Mouse (Mus musculus) heart, postnatal 36 days (tissue): Measurements from ENCODE around the gene Ifitm7. TPM values are rescaled to one million over a fixed set of nuclear protein-coding genes. Genes with fewer than 3 reads are reported as not detected.
"Not testable (repeated sequence)": the region's sequence is repeated elsewhere in the genome, so short reads cannot be mapped to it uniquely, and the experiment has no call there.

ENCODE experiments used
- DNase-seq, 2 experiments: peaks; one replicate each; pipeline ENCODE4 v3.0.0; 2021 to 2022
- intact Hi-C: fragments of 180-260 bp; cut with DNase I; formaldehyde crosslinking; loops from one replicate; pipeline ENCODE4 v1.15.1; 2025
- total RNA-seq, 2 experiments: library from RNA; stranded (reverse); gene quantifications; 2 replicates each; pipeline ENCODE4 v1.2.3; 2021

Gene Ifitm7
- total RNA-seq, 2 experiments from 2014 or later = not detected

DNA sequence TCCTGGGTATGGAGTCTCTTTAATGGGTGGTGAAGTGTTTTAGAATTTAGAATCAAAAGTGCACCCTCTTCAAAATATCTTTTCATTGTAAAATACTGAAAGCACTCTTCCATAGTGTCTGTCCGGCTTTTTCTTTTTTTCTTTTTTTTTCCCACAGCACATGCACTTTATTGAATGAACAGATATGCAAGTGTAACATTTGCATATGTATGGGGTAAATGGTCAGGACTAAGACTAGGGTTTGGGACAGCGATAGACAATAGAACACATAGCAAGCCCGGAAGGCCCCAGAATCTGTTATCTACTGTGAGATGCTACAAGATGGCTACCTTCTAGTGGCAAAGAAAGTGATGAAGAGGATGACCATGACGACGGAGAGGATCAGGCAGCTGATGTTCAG is 3.5 kb downstream of the Ifitm7 start:
- intact Hi-C loops = no loop called here
- DNase-seq = no peak

DNA sequence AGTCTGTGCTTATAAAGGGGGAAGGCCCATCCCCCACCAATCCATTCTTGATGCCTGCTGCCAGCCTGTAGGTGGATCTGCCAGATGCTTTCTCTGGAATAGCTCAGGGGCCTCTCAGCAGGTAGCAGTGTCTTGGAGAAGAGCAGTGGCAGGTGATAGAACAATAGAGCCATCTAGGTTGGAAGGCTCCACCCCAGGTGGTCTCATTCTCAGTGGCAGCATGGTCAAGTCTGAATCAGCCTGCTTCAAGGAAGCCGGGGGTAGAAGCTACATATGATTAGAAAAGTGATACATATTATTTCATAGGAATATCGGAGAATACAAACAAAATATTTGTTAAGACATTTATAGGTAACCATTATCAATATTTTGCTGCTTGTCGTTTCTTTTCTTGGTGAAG is 5.0 kb downstream of the Ifitm7 start:
- intact Hi-C loops = not testable (repeated sequence)

GRCm38 (mm10) chr16:13977026-13977425 is 9.7 kb downstream of the Ifitm7 start:
- DNase-seq = not testable (repeated sequence)

More for the DNA sequence above, 5.0 kb downstream of the Ifitm7 start:
- not testable (repeated sequence) for DNase-seq

GRCm38 (mm10) chr16:13976358-13976896 is 10.3 kb downstream of the Ifitm7 start:
- intact Hi-C loops, DNase-seq: not testable (repeated sequence)

More at GRCm38 (mm10) chr16:13977026-13977425, 9.7 kb downstream of the Ifitm7 start:
- intact Hi-C loops = not testable (repeated sequence)

DNA sequence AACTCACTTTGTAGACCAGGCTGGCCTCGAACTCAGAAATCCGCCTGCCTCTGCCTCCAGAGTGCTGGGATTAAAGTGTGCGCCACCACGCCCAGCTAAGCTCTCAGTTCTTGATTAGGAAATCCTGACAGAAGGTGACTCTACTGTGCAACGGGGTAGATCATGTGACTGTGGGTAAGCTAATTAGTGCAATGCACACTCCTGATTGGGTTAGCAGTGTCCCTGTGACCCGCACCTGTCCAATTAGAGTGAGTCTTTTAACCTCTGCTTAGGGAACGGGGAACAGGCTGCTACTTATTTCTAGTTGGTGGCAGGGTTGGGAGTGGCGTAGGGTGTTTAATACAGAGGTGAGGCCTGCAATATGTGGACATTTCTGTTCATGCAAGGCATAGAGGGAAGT is 14.6 kb downstream of the Ifitm7 start:
- intact Hi-C loops = no loop called here

GRCm38 (mm10) chr16:13969096-13969495 is 17.6 kb downstream of the Ifitm7 start:
- DNase-seq = no peak
- intact Hi-C loops = no loop called here

More for the DNA sequence above, 14.6 kb downstream of the Ifitm7 start:
- DNase-seq = no peak

GRCm38 (mm10) chr16:13962053-13962452 is 24.6 kb downstream of the Ifitm7 start:
- intact Hi-C loops = loop anchor here (5.0 kb wide), 1 partner anchor 265 kb away; no protein-coding TSS in a partner anchor
- DNase-seq = no peak

- intact Hi-C loops = no loop called here
- DNase-seq = no peak
Observed at GRCm38 (mm10) chr16:13951245-13951644, 35.4 kb downstream of the Ifitm7 start.

DNA sequence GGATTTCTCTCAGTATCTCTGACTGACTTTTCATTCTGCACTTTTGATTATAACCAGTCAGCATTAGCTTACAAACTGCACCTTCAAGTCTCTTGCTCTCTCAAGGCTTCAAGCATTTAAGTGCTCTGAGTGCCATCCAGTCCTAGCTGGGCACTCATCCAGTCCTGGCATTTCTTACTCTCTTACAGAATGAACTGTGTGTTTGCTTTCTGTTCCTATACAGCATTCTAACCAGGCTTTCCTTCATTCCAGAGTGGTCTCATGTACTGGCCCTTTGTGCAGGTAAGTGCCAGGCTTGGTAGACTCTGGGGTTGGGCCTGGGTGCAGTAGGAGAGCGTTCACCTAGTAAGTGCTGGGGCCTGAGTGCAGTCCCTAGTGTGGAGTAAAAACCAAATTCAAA is 40.4 kb downstream of the Ifitm7 start:
- intact Hi-C loops = no loop called here
- no peak for DNase-seq

GRCm38 (mm10) chr16:13945153-13945552 is 41.5 kb downstream of the Ifitm7 start:
- intact Hi-C loops = no loop called here
- DNase-seq = no peak

GRCm38 (mm10) chr16:13944752-13945151 is 41.9 kb downstream of the Ifitm7 start:
- intact Hi-C loops = no loop called here
- no peak for DNase-seq

DNA sequence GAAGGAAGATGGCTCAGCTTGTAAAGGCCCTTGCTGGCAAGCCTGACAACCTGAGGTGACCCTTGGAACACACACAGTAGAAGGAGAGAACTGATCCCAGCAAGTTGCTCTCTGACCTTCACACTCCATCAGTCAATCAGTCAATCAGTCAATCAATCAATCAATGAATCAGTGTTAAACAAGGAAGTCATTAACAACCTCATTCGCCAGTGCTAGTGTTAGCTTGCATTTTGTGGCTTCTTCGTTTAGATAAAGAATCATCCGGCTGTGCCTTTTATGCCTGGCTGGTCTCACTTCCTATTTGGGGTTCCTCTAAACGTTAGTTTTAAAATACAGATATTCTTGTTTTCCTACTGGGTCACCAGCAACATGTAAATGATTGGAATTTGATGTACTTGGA is 42.5 kb downstream of the Ifitm7 start:
- intact Hi-C loops = no loop called here
- no peak for DNase-seq

DNA sequence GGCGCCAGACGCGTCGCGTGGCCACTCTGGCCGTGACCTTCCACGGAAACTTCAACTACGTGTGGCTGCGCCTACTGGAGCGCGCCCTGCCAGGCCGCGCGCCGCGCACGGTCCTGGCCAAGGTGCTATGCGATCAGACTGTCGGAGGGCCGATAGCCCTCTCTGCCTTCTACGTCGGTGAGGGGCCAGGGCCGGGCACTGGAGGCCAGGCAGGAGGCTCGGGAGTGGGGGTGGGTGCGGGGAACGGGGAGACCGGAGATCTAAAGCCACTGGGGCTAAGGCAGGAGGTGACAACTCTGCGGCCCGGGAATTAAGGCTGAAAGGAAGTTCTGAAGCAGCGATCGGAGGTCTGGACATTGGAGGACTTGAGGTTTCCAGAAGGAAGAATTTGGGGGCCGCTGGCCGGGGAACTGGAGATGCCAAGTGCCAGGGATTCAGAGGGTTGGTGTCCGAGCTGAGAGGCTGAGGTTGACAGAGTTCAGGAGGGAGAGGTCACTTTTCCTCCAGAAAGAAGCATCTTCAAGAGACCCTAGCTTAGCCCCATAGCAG is 45.8 kb downstream of the Ifitm7 start:
- intact Hi-C loops = no loop called here
- DNase-seq = no peak

- peak; percentile 8 to 11 for DNase-seq
- intact Hi-C loops = no loop called here
Observed at GRCm38 (mm10) chr16:13940139-13940846, 46.4 kb downstream of the Ifitm7 start.

Other genes with a start within 250 kb of the Ifitm7 start
- 10 to 100 TPM; 37.9 to 40.0 TPM for gene Rrn3, start 206.2 kb downstream of the Ifitm7 start, total RNA-seq
- gene Ntan1, start 168.0 kb downstream of the Ifitm7 start, total RNA-seq = 10 to 100 TPM; 51.9 to 52.2 TPM
- 10 to 100 TPM; 82.7 to 86.9 TPM for gene Pdxdc1, start 83.8 kb downstream of the Ifitm7 start, total RNA-seq
- gene Mpv17l, start 83.7 kb downstream of the Ifitm7 start, total RNA-seq = 1 to 10 TPM in 1 of 2 experiments, under 1 TPM in 1; 0.76 to 1.4 TPM
- not detected for gene 2900011O08Rik, start 284 bp downstream of the Ifitm7 start, total RNA-seq
- gene Nde1, start 176.4 kb upstream of the Ifitm7 start, total RNA-seq = 10 to 100 TPM; 30.9 to 32.2 TPM
- gene Marf1, start 176.5 kb upstream of the Ifitm7 start, total RNA-seq = 10 to 100 TPM; 32.4 to 33.0 TPM